Mouse (Mus musculus) gastrocnemius, postnatal 25 days (tissue): ENCODE measurements around the gene Gm44579. TPM values are rescaled to one million over a fixed set of nuclear protein-coding genes. Genes with fewer than 3 reads are reported as not detected.

Source experiments
- DNase-seq: peaks from one replicate; pipeline ENCODE4 v3.0.0; 2022
- total RNA-seq, 2 experiments: library from RNA; stranded (reverse); gene quantifications; 1 replicate in 1 of 2; 2 replicates in 1 of 2; pipeline ENCODE4 v1.2.3; 2021

Gm44579 gene
- total RNA-seq, 2 experiments from 2014 or later: not detected

DNA sequence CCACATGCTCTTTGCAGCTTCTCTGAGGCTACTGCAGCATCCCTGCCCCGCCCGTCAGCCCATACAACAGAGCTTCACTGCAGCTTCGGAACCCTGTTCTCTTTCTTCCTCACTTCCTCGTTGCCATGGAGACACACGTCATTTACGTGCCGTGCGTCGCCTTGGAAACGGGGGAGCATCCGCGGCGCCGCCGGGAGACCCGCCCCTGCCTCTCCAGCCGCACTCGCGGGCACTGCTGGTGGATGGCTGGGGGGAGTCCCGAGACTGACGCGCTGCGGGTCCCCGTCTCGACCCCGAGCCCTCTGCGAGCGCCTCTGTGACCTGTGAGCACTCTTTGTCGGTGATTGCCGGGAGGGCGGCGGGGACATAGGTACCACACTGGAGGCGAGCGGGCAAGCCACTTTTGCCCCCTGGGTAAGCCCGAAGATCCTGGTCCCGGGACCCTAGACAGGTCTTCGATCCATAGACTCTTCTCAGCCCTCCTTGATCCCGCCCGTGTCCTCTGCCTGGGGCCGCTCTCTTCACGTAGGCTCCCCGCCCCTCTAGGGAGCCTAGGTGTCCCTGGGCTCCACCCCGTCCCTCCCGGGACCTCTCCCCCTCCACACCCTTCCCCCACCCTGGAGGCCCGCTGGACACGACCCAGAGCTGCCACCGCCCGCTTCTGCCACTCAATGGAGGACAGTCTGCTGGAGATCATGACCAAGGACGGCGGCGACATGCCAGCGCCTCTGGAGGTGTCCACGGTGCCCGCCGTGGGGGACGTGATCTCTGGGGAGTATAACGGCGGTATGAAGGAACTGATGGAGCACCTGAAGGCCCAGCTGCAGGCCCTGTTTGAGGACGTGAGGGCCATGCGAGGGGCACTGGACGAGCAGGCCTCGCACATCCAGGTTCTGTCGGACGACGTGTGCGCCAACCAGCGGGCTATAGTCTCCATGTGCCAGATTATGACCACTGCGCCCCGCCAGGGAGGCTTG is 52.8 kb downstream of the Gm44579 start:
- no peak for DNase-seq

DNA sequence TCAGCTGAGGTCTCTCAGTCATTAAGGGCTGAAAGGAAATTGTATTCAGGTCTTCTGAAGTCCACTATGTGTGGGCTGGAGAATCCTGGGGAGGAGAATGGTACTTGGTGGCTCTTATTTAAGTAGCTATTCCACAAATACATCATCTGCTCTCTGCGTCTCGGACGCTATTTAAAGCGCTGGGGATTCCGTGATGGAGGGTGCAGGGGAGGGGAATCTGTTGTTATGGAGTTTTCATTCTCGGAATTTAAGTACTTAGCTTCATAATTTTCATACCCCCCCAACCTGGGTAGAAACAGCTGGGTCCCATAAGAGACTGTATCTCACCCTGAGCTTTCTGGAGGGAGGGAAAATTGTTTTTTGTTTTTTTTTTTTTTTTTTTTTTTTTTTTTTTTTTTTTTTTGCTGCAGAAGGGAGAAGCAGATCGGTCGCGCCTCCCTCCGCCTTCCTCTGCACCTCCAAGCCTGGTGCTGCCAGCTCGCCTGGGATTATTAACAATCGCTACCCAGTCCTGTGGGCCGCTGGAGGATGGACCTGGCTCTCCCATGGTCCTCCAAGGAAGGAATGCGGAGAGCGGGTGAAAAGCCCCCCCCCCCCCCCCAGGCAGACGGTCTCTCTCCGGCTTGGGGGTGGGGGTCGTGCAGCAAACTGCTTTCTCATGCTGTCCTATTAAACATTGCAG is 53.7 kb downstream of the Gm44579 start, which contains the start of gene Ccdc184:
Ccdc184 (plus strand) TSS at position 196 of the 682 bp plus-strand sequence.
- DNase-seq: no peak

DNA sequence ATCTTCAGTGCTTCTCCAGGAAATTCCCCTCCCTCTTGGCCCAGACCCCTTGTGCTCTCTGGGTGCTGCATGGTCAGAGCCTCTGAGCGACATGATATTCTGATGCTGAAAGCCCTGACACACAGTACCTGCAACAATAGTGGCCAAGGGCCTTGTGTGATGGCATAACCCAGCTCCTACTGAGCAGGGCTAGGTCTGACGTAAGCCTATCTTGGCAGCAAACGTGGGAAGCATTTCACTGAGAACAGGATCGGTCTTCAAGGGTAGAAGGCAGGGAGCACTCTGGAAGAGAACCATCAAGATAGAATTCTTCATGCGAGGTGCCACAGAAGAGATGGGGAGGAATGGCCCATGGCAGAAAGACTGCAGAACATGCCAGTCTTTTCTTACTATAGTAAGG is 55.3 kb downstream of the Gm44579 start, which contains the start of gene Asb8:
Asb8 (minus strand) TSS at position 101 of the 400 bp plus-strand sequence.
- DNase-seq: no peak

DNA sequence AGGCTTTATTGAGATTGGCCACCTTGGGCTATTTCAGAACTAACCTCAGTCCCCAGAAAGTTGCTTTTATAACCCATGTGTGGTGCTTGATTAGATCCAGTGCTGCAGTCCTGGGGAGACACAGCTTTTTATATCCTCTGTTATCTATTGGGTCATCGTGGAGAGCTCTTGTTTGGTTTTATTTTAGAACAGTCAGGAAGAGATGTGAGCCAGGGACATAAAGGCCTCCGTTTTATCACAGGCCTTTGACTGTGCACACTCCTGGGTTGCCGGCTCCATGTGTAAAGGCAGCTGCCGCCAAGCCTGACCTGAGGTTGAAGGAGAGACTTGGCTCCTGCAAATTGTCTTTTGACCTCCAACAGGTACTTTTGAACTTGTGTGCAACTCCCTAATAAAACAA is 58.2 kb downstream of the Gm44579 start:
- no peak for DNase-seq

DNA sequence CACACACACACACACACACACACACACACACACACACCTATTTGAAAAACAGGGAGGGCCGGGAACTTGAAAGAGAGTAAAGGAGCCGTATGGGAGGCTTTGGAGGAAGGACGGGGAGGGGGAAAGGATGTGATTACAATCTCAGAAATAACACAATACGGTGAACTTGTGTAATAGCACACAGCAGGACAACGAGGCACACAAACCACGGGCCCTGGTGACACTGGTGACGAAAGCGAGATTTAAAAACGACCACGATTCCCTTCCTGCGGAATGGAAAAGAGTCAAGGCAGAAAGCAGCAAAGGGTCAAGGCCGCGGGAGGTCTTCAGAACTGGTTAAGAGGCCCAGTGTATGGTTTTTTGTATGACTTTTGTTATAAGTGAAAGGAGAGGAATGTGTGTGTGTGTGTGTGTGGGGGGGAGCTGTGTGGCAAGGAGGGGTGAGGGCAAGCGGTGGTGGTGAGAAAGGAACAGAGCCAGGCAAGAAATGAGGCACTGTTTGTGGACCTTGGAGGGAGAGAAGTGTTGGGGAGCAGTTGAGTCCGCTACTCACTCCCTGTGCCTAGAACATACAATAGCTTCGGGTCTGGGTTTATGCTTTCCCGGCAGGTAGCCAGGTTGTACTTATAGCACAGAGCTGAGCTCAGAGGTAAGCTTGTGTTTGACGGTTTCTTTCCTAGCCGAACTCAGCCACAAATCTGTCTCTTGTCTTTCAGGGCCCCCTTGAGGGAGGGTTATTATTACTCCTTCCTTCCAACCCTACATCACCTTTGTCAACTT is 59.6 kb downstream of the Gm44579 start:
- no peak for DNase-seq

DNA sequence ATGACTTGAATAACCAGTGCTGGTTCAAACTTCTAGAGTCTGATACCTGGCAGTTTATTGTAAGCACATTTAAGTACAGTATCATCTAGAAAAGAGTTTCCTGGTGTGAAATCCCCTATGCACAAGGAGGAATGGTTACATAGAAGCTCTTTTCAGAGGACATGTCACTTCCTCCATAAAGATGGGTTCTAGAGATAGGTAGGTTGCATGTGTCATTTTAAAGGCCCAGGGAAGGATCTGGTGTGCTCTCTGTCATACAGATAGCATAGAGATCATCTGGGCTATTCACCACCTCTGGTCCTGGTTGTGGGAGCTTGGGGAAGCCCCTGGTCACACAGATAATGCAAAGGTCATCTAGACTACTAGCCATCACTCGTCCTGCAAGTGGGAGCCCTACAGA is 63.5 kb downstream of the Gm44579 start:
- DNase-seq: no peak

DNA sequence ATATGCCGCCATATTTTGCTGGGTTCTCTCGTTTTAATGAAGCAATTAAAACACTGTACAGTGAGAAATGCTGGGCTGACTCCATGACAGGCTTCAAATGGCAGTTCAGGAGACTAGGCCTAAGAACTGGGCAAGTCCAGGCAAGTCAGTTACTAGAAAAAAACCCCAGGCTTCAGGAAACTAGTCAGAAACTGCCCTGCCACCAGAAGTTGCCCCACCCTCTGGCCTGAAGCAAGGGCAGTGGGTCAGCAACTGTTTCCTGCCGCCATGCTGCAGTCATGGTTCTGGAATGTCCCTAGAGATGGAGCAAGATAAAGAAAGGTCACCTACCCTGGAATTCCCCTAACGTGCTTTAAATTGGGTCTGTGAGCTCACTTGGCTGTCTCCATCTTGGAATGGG is 64.8 kb downstream of the Gm44579 start:
- no peak for DNase-seq

DNA sequence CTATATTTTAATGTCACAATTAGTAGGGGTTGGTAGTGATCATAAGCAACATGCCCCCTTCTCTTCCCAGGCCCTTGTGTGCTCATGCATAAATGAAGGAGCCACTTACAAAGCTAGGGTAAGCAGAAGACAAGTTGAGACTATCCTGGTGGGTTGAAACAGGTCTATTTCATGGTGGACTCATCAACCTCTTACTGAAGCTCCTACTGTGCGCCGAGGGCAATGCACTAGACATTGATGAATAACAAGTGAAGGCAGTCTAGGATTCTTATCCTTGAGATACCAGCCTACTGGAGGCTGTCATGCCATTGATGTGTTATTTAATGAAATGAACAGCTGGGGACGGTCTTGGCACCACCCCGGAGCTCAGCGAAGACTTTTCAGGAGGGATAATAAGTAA is 65.5 kb downstream of the Gm44579 start:
- DNase-seq: no peak

DNA sequence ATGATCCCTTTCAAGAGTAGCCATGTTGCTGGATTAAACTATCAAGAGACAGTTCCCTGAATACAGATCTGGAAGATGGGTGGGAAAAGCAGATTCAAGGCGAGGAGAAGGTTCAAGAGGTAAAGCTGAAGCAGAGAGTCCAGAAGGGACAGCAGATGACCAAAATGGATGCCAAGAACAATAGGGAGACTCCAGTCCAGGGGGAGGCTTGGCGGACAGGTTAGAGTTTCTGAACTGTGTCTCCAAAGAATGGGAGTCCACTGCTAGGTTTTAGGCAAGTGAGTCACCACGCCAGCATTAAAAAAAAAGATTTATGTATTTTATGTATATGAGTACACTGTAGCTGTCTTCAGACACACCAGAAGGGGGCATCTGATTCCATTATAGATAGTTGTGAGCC is 66.1 kb downstream of the Gm44579 start:
- DNase-seq: no peak

DNA sequence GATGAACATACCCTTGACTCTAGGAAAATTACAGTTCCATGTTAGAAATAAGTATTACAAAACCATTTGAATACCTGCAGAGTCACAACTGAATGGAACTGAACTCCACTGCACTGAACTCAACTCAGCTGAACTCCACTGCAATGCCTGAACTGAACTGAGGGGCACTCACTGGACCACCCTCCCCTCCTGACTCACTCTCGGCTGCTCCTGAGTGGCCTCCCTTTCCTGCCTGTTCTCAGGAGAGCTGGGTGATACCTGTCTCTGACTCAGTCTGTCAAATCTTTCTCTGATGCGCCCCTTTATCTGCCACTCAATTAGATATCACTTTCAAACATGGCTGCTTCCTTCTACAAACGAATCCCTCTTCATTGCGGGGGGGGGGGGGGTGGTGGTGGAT is 66.6 kb downstream of the Gm44579 start:
- DNase-seq: no peak

DNA sequence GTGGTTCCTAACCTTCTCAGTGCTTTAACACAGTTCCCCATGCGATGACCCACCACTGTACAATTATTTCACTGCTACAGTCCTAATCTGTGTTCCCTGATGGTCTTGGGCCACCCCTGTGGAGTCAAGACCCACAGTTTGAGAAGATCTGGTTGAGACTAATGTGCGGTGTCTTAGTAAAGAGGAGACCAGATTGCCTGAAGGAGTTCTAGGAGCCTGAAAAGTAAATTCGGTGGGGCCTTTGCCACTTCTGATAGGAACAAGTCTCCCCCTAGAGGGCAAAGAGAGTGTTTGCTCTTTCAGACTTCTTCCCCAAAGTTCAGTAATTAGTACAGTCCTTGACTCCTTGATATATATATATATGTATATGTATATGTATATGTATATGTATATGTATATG is 67.2 kb downstream of the Gm44579 start:
- DNase-seq: no peak

DNA sequence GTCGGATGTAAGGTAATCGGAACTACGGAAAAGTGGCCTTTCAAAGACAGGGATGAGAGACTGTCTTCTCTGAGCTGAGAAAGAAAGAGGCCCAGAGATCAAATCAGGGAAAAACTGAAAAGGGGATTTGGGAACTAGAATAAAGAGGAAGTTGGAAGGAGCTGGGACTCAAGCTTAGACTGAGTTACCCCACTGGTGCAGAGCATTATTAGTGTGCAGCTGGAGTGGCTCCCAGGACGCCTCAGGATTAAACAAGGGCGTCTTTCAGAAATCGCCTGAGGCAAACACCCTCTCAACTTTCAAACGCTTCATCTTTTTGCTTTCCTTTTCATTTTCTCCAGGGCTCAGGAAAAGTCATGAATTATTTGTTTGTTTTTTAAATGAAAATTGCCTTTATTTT is 67.9 kb downstream of the Gm44579 start:
- no peak for DNase-seq

DNA sequence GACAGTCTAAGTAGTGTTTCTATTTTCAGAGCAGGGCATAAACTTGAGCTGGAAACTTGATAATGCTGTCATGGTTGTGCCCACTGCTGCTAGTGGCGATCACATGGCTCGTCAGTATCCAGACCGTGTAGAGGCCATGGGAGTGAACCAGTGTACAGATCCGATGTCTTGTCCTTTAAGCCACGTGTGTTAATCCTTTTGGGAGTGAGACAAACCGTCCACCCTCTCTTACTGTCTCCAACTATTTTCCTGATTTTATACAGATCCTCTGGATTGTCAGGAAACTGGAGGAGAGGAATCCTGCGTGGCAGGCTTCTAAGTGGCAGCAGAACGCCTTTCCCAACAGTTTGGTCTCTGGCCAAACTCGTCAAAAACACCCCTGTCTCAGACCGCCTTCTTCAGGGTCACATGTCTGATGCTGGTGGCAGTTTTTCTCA is 71.6 kb downstream of the Gm44579 start:
- DNase-seq: peak; percentile 67

DNA sequence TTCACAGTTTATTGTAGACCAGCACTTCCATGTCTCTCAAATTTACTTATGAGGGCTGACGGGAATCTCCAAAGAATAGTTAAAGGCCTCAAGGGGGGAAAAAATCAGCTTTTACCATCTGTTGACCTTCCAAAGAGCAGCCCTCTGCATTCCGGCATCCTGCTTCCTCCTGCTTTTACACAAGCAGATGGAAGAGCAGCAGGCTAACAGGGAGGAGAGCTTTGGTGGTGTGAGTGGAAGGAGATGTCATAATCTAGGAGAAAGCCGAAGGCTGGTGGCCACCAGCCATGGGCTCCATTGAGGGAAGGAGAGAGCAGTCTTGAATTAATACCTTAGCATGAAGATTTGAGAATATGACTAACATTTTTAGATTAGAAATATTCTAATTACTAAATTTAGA is 72.4 kb downstream of the Gm44579 start:
- no peak for DNase-seq

DNA sequence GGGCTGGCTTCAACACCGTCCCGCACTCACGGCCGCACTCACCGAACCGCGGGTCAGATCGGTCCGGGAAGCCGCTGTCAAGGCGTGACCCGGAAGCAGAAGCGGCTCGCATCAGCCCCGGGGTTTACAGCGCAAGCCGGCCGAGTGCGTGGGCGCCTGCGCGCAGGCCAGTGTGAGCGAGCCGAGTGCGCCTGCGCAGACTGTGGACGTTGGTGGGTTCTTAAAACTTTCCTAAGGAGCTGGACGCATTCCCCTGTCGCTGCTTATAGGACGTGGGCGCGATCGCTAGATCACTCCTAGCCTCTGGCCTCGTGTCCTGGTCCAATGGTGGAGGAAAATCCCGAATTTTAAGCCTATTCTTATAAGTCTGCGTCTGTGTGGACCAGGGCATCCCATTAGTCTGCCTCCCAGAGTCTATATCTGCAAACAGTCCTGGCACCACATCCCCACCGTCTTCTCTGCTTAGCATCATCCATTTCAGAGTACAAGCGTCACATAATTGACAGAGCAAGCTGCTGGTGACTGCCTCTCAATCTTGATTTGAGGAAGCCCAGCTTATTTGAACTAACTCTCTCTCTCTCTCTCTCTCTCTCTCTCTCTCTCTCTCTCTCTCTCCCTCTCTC is 75.1 kb downstream of the Gm44579 start:
- DNase-seq: peak; percentile 92

DNA sequence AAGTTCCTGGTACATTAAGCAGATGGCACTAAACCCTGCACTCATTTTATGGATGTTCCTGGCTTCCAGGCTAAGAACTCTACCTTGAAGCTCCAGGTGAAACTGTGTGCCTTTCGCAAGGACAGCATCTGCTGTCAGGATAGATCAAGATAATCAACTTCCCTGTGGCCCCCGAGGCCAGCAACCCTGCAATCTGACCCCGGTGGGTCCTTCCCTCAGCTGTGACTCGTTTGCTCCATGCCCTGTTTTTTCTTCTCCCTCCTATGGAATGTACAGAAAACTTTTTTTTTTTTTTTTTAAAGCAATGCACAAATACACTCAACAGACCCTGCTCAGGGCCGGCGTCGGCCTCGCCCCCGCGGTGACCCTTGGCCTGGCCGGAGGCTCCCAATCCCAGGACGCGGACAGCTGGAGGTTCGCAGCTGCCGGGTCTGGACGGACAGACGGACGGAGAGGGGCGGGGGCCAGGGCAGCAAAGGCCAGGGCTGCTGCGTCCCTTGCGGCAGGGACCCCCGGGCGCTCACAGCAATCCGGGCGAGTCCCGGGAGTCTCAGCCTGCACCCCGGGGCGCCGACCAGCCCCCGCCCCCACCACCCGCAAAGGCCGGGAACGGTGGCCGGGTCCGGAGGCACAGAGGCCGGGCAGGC is 75.8 kb downstream of the Gm44579 start:
- DNase-seq: no peak

DNA sequence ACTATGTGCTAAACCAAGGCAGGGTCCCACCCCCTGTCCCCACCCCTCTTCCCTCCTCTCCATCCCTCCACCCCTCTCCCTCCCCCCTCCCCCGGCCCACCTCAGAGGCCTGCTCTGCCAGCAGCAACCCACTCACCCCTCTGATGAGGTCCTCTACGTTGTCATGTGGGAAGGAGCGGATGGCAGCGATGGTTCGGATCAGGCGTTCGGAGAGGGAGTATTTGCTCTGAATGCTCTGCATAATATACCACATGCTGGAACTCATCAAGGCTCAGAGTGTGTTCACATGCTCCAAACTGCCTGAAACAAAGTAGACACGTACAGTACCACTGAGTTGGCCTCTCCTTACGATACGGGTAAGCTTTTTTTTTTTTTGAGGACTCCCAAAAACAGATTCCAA is 78.3 kb downstream of the Gm44579 start:
- DNase-seq: no peak

DNA sequence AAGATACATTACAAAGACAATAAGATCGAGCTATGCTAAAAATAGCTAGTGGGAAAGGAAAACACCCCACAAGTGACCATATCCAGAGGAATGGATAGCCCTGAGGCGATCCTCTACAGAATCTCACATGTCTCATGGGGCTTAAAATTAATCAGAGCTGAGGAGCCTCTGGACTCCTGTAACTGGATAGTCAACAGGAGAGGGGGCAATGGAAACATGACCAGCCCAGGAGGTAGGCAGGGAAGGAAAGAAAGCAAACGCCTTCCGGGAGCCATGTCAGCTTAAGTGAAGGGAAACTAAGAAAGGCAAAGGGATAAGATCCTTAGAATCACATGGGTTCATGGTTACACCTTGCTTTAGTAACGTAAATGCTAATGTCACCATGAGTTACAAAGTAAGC is 80.0 kb downstream of the Gm44579 start:
- no peak for DNase-seq

DNA sequence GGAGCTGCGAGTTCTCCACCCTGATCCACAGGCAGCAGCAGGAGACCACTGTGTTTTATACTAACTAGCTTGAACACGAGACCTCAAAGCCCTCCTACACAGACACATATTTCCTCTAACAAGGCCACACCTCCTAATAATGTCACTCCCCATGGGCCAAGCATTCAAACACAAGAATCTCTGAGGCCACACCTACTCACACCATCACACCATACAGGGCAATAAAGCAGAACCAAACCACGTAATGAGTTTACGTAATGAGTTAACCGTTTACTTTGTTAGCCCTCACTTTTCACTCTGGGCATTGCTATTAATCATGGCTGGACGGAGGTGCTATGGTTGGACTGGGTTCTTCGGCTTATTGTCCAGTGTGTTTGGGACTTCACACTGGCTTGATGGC is 81.0 kb downstream of the Gm44579 start:
- no peak for DNase-seq

DNA sequence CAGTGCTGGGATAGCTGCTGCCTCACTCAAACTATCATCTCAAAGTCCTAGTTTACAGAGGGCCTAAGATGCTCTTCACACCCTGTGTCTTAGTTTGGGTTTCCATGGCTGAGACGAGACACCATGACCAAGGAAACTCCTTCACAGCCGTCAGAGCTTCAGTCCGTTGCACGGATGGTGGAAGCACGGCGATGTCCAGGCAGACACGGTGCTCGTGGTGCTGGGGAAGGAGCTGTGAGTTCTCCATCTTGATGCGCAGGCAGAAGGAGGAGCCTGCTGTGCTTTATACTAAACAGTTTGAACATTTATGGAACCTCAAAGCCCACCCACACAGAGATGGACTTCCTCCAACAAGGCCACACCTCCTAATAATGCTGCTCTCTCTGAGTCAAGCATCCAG is 83.9 kb downstream of the Gm44579 start:
- no peak for DNase-seq
